Mouse (Mus musculus) thymus, postnatal 0 days (tissue): Measurements from ENCODE around the gene Rnf222. TPM values are rescaled to one million over a fixed set of nuclear protein-coding genes. Genes with fewer than 3 reads are reported as not detected.
"Not testable (repeated sequence)": the region's sequence is repeated elsewhere in the genome, so short reads cannot be mapped to it uniquely, and the experiment has no call there.

ENCODE experiments used
- DNase-seq: peaks from one replicate; pipeline ENCODE4 v3.0.0-alpha.2; 2015; ENCODE audit warnings: low spot score
- polyA plus RNA-seq: library from polyadenylated mRNA; unstranded; fragments of >200 nt; fragmentation: Nextera tagmentation; extraction: Ambion mirVana; gene quantifications from 2 replicates; pipeline ENCODE4 v1.2.1, GENCODE M21; 2015

Rnf222 gene
- polyA plus RNA-seq, 1 experiment from 2014 or later, result 0.05 TPM

DNA sequence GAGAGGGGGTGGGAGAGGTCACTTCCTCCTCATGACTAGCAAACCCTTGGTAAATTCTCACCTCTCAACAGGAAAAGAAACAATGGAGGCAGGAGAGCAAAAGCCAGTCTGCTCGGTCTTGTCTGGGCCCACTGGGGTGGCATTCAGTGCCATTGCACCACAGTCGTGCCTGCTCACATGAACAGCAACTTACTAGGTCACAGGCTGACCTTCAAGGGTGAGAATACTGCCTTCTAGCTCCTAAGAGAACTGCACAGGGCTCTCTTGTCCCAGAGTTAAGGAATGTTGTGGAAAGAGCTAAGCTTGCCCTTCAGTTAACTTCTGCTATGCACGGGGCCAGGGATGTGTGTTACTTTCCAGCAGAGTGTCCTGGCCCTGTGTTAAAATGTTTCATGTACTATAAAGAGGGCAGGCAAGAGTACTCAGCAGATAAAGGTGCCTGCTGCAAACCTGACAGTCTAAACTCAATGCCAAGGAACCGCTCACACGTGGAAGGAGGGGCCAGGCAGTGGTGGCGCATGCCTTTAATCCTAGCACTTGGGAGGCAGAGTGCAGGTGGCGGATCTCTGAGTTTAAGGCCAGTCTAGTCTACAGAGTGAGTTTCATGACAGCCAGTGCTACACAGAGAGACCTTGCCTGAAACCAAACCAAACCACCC, 20.6 kb downstream of the Rnf222 start:
- peak; percentile 52 for DNase-seq

GRCm38 (mm10) chr11:68911531-68912177, 23.3 kb downstream of the Rnf222 start:
- no peak for DNase-seq

DNA sequence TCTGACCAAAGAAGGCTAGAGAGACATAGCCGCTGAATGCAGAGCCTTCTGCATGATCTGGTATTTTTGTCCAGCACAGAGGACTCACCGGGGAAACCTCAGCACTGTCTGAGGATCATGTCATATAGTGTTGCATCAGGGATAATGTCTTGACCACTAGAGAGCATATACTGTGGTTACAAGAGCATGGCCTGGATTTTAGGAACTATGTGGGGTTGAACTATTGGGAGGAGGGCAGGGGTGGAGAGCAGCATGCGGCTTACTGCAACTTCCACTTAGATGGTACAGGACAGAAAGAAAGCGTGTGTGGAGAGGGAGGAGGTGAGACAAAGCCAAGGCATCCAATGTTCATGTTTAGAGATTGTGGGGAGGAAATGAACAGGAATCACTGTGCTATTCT, 26.2 kb downstream of the Rnf222 start:
- no peak for DNase-seq

- DNase-seq, result no peak
These were observed 34.8 kb downstream of the Rnf222 start for GRCm38 (mm10) chr11:68923191-68923590.

- DNase-seq, result no peak
These were observed 36.4 kb downstream of the Rnf222 start for GRCm38 (mm10) chr11:68924749-68925148.

- no peak for DNase-seq
These were observed 38.6 kb downstream of the Rnf222 start, which contains the start of gene Odf4 for GRCm38 (mm10) chr11:68926981-68927380. Gene Odf4, minus strand, starts transcription at chr11:68927081.

GRCm38 (mm10) chr11:68929947-68930346, 41.6 kb downstream of the Rnf222 start:
- DNase-seq, result no peak

- no peak for DNase-seq
These were observed 45.6 kb downstream of the Rnf222 start for GRCm38 (mm10) chr11:68933885-68934507.

DNA sequence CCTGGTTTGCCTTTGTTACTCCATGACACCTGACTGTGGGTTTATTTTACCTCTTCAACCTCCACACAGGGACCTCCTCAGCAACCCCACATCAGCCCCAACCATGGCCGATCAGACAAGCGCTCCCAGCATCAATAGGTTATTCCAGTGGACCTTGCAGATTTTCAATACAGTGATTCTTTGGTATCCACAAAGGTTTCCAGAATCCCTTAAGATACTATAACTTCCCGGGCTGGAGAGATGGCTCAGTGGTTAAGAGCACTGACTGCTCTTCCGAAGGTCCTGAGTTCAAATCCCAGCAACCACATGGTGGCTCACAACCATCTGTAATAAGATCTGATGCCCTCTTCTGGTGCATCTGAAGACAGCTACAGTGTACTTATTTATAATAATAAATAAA, 48.6 kb downstream of the Rnf222 start:
- not testable (repeated sequence) for DNase-seq

DNA sequence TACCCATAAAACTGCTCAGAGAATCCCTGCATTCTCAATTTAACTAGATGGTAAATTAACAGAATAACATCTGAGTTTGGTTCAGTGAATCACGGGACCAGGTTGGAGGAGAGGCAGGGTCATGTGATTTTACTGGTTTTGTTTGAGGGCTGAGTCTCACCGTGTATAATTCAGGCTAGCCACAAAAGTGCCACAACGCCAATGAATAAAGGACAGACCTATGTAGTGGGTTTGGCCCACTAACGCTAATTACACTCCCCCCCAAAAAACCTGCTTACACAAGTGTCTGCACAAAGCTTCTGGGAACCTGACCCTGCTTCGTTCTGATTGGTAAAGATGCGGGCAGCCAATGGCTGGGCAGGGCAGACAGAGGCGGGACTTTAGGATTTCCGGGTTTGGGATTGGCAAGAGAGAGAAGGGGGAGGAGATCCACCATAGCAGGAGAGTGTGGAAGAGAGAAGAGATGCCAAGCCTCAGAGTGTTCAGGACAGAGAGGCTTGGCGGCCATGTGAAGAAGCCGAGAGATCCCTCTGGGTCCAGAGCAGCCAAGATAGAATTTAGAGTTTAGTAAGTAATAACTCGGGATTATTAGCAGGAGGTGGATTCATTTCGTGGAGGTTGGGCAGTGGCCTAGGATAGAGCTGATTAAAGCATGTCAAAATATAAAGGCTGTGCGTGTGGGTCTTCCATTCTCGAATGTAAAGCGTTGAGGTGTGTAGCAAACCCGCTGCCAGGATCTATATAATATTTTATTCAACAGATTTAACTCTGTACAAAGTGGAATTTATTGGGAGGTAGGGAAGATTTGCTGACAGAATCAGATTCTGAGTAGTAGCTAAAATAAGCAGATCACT, 51.3 kb downstream of the Rnf222 start:
- peak; percentile 91 for DNase-seq

DNA sequence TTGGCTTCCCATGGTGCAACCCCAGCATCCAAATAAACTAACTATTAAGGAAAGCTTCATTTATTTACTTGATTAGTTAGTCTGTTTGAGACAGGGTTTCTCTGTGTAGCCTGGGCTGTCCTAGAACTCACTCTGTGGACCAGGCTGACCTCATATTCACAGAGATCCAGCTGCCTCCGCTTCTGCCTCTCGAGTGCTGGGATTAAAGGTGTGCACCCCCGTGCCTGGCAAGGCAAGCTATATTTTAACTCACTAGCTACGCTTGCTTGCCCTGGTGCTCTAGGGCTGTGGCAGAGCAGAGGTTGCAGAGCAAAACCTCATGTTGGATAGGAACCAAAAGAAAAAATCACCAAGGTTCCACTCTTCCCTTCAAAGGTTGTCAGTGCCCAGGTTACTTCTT, 52.2 kb downstream of the Rnf222 start:
- DNase-seq, result no peak

GRCm38 (mm10) chr11:68942731-68943130, 54.4 kb downstream of the Rnf222 start:
- no peak for DNase-seq

GRCm38 (mm10) chr11:68945245-68945644, 56.9 kb downstream of the Rnf222 start:
- no peak for DNase-seq

Other genes starting within 250 kb of the Rnf222 start
- gene Myh10, start 197.0 kb upstream of the Rnf222 start, polyA plus RNA-seq, result 5.4 and 5.9 TPM in 2 replicates
- gene Ndel1, start 16.7 kb upstream of the Rnf222 start, polyA plus RNA-seq, result 57.1 and 60.3 TPM in 2 replicates
- 1,221 and 1,303 TPM in 2 replicates for gene Rpl26, start 13.0 kb downstream of the Rnf222 start, polyA plus RNA-seq
- not detected in 2 replicates for gene Odf4, start 38.5 kb downstream of the Rnf222 start, polyA plus RNA-seq
- 1.0 and 1.1 TPM in 2 replicates for gene Arhgef15, start 68.9 kb downstream of the Rnf222 start, polyA plus RNA-seq
- 4.0 and 4.8 TPM in 2 replicates for gene Slc25a35, start 79.6 kb downstream of the Rnf222 start, polyA plus RNA-seq
- 38.6 and 44.6 TPM in 2 replicates for gene Rangrf, start 86.6 kb downstream of the Rnf222 start, polyA plus RNA-seq
- gene Pfas, start 119.9 kb downstream of the Rnf222 start, polyA plus RNA-seq, result 26.9 and 29.7 TPM in 2 replicates
- 20.7 and 20.8 TPM in 2 replicates for gene Ctc1, start 127.4 kb downstream of the Rnf222 start, polyA plus RNA-seq
- 134 and 154 TPM in 2 replicates for gene Aurkb, start 157.1 kb downstream of the Rnf222 start, polyA plus RNA-seq
- gene Borcs6, start 171.2 kb downstream of the Rnf222 start, polyA plus RNA-seq, result 9.8 and 12.4 TPM in 2 replicates
- gene Tmem107, start 182.3 kb downstream of the Rnf222 start, polyA plus RNA-seq, result 29.8 and 33.2 TPM in 2 replicates
- gene Vamp2, start 199.9 kb downstream of the Rnf222 start, polyA plus RNA-seq, result 35.9 and 38.5 TPM in 2 replicates
- 3.5 and 4.7 TPM in 2 replicates for gene Per1, start 206.7 kb downstream of the Rnf222 start, polyA plus RNA-seq
- gene Hes7, start 231.9 kb downstream of the Rnf222 start, polyA plus RNA-seq, result 0.39 and 0.71 TPM in 2 replicates
- gene 9130213A22Rik, start 234.0 kb downstream of the Rnf222 start, polyA plus RNA-seq, result 0.49 and 0.64 TPM in 2 replicates
- gene Aloxe3, start 237.3 kb downstream of the Rnf222 start, polyA plus RNA-seq, result 0.62 and 0.73 TPM in 2 replicates